Comparison of ENCODE assay signal across 7 mouse cellular contexts in genomic region chr17:29704781-29705180, GRCm38 (mm10). TPM values are rescaled to one million over a fixed set of nuclear protein-coding genes. Genes with fewer than 3 reads are reported as not detected.
A peak's percentile ranks its signal among the peaks of the same experiment; 100 is the strongest.
DNase-seq lines count a peak whose midpoint lies in the region; ATAC-seq and TF ChIP-seq lines count a peak whose summit lies in the region.

No protein-coding gene starts in this region.

- peak; percentile 46 for DNase-seq in CD4-positive helper T cell, adult 2 months (ENCODE audit: low read depth, low spot score)
- DNase-seq in cerebellum, adult 9-10 months = peak; percentile 56
- peak; percentile 35 to 74 for DNase-seq in kidney, postnatal 36 days
- peak in 1 of 2 experiments; percentile 47 for DNase-seq in spleen, adult 2 months (ENCODE audit: low read depth in 1 of 2, low spot score in 2 of 2)

- H3K27me3 ChIP-seq in ES-Bruce4 (ENCODE audit: control insufficient read depth, insufficient read depth, low read length, poor library complexity, severe bottlenecking) = no peaks in the 10 kb centered on the region
- H3K27me3 ChIP-seq in spleen, adult 2 months (ENCODE audit: control insufficient read depth, insufficient read depth, low read length) = no peaks in the 10 kb centered on the region

- H3K9me3 ChIP-seq in ES-Bruce4 (replicated peaks; ENCODE audit: control insufficient read depth, insufficient read depth, low read length, poor library complexity, severe bottlenecking) = no peaks in the 10 kb centered on the region

- no peak overlapping the region for H3K9ac ChIP-seq in ES-Bruce4 (ENCODE audit: low read depth, poor library complexity, severe bottlenecking)

- WGBS in spleen, adult 2 months = 48% methylated on average over 3 of the region's 3 CpGs

- H3K36me3 ChIP-seq in ES-Bruce4 (ENCODE audit: control insufficient read depth, insufficient read depth, low read length, poor library complexity, severe bottlenecking) = peaks cover 11% of the 10 kb centered on the region; the same call in 1 of the 2 replicates
- peaks cover 26% of the 10 kb centered on the region for H3K36me3 ChIP-seq in spleen, adult 2 months (ENCODE audit: control insufficient read depth, insufficient read depth, low read length)

- no peak overlapping the region for H3K4me3 ChIP-seq in ES-Bruce4 (ENCODE audit: low read depth, low read length)
- no peak overlapping the region for H3K4me3 ChIP-seq in spleen, adult 2 months (ENCODE audit: extremely low read depth, insufficient read depth, insufficient read length)

- no peak overlapping the region for H3K27ac ChIP-seq in ES-Bruce4 (ENCODE audit: insufficient read depth, low read length)
- H3K27ac ChIP-seq in spleen, adult 2 months (ENCODE audit: insufficient read depth, low read length) = no peak overlapping the region

- no peaks in the 10 kb centered on the region for H3K4me1 ChIP-seq in ES-Bruce4 (ENCODE audit: control insufficient read depth, insufficient read depth, low read length)
- no peaks in the 10 kb centered on the region for H3K4me1 ChIP-seq in spleen, adult 2 months (ENCODE audit: control insufficient read depth, insufficient read depth, insufficient read length)

- ATAC-seq in granulocyte monocyte progenitor cell, adult 5-6 weeks (replicated peaks; ENCODE audit: poor library complexity, severe bottlenecking) = peak; percentile 59
- peak; percentile 54 for ATAC-seq in megakaryocyte, adult 5-6 weeks (ENCODE audit: poor library complexity, severe bottlenecking)

- TF ChIP-seq EP300 in ES-Bruce4 (IDR thresholded peaks at IDR 0.05; ENCODE audit: insufficient read depth, low read depth, low read length) = no peak

- TF ChIP-seq POLR2A in ES-Bruce4 (IDR thresholded peaks at IDR 0.05; ENCODE audit: insufficient read depth, low read length) = no peak
- TF ChIP-seq POLR2A in spleen, adult 2 months (IDR thresholded peaks at IDR 0.05; ENCODE audit: low read depth, low read length) = no peak

- TF ChIP-seq CTCF in ES-Bruce4 (IDR thresholded peaks at IDR 0.05; ENCODE audit: low read depth, low read length) = peak; percentile 69
- peak; percentile 85 for TF ChIP-seq CTCF in spleen, adult 2 months (IDR thresholded peaks at IDR 0.05; ENCODE audit: extremely low read depth, insufficient read depth, insufficient read length, insufficient replicate concordance)

RNA-seq across cellular contexts. Expression of gene Ccdc167, which starts 12.1 kb away (rescaled TPM):
- 14.5 and 15.7 TPM in 2 replicates for polyA plus RNA-seq in ES-Bruce4 (2011; ENCODE audit: insufficient read depth, insufficient read length, low read depth, missing spikeins)
- total RNA-seq in granulocyte monocyte progenitor cell, adult 5-6 weeks (2014; fragmentation: Nextera tagmentation) = 22.8 and 23.7 TPM in 2 replicates
- total RNA-seq in granulocyte monocyte progenitor cell, adult 5-6 weeks (2017) = 7.8 and 8.9 TPM in 2 replicates
- total RNA-seq in megakaryocyte, adult 5-6 weeks (2015) = 14.0 and 17.2 TPM in 2 replicates
- 8.9 and 11.5 TPM in 2 replicates for total RNA-seq in megakaryocyte, adult 5-6 weeks (2017)
- polyA plus RNA-seq in spleen, adult 2 months (2012; rRNA removed) = 5.4 and 6.1 TPM in 2 replicates

RNA-seq across cellular contexts. Expression of gene Cmtr1, which starts 44.4 kb away (rescaled TPM):
- polyA plus RNA-seq in ES-Bruce4 (2011; ENCODE audit: insufficient read depth, insufficient read length, low read depth, missing spikeins) = 69.9 and 79.2 TPM in 2 replicates
- 33.2 and 69.7 TPM in 2 replicates for total RNA-seq in granulocyte monocyte progenitor cell, adult 5-6 weeks (2014; fragmentation: Nextera tagmentation)
- 144 and 178 TPM in 2 replicates for total RNA-seq in granulocyte monocyte progenitor cell, adult 5-6 weeks (2017)
- total RNA-seq in megakaryocyte, adult 5-6 weeks (2015) = 31.4 and 43.2 TPM in 2 replicates
- 242 and 307 TPM in 2 replicates for total RNA-seq in megakaryocyte, adult 5-6 weeks (2017)
- 34.3 and 38.5 TPM in 2 replicates for polyA plus RNA-seq in spleen, adult 2 months (2012; rRNA removed)
